Mouse (Mus musculus): ENCODE data around the gene Vmn1r59.
"Not testable (repeated sequence)": the region's sequence is repeated elsewhere in the genome, so short reads cannot be mapped to it uniquely, and the experiment has no call there.

Vmn1r59 gene

DNA sequence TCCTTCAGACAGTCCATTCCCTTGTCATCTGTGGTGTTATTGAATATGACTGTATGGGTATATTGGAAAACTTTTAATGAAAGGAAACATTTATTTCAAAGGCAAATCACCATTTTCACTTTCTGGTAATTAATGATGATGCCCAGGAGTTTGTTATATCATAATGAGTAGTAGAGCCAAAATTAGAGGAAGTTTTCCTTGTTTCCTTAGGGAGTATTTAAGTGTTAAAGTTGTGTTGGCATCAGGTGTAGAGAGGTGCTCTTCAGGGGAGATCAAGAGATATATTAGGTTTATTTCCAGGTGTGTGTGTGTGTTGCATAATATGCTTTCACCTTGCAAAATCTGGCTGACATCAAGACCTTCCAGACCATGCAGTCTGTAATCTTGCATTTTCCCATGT lies at the start of gene Vmn1r59:
Gene Vmn1r59 (minus strand): TSS at position 101 of the 400 bp plus-strand sequence.
- DNase-seq, result no peak

- not testable (repeated sequence) for DNase-seq
Observed at GRCm38 (mm10) chr7:5493856-5494255, 37.3 kb upstream of the Vmn1r59 start, which contains the start of gene Vmn2r28. Gene Vmn2r28 (minus strand): TSS chr7:5493956.

DNA sequence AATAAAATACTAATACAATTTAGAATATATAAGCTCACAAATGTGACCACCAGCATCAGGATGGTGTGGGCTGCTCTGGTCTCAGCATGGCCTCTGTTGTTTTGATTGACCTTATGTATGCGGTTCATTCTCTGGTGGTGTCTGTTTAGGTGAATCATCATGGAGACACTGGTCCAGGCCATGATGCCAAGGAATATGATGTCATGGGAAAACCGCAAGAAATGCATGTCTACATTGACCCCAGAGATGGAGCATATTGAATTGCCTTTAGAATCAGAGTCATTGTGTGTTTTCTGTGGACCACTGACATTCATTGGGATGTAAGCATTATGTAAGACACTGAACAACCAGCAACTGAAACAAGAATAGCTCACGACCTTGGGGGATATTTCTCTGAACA lies 2.6 kb downstream of the Vmn1r59 start:
- DNase-seq, result not testable (repeated sequence)

- DNase-seq, result no peak
Observed at GRCm38 (mm10) chr7:5448627-5449026, 7.9 kb downstream of the Vmn1r59 start.

GRCm38 (mm10) chr7:5413296-5413695 lies 43.3 kb downstream of the Vmn1r59 start, which contains the start of gene Vmn1r58:
Gene Vmn1r58 (minus strand): TSS chr7:5413396.
- DNase-seq, result not testable (repeated sequence)

- no peak for DNase-seq
Observed at GRCm38 (mm10) chr7:5406201-5406600, 50.4 kb downstream of the Vmn1r59 start.

Data from thymus, postnatal 4 days (tissue).